Mouse (Mus musculus): Measurements from ENCODE around the gene Aanat.

DNA sequence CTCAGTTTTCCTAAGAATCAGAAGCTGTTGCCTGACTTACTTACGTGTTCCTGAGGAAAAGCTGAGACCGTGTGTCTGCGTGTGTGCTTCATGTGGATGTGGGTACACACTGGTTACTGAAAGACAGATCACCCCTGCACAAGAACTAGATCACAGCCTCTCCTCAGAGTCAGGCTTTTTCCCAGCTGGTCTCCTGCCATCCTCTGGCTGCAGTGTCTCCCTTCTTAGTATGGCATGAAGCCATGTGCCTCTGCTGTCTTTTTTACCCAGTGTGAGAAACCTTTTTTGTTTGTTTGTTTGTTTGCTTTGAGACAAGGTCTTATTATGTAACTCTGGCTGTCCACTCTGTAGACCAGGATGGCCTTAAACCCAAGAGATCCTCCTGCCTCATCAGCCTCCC, 7.0 kb upstream of the Aanat start:
- TF ChIP-seq CTCF (IDR thresholded peaks at IDR 0.05), result no peak
- TF ChIP-seq EP300 (IDR thresholded peaks at IDR 0.05), result no peak

Measured in lung, postnatal 0 days (tissue).